Mouse (Mus musculus) erythroid progenitor cell, adult 5-6 weeks (primary cell): Measurements from ENCODE around the gene Eif5a. TPM values are rescaled to one million over a fixed set of nuclear protein-coding genes. Genes with fewer than 3 reads are reported as not detected.

Experiments
- ATAC-seq: replicated peaks from 2 replicates; pipeline ENCODE4 v1.8.0; 2016; ENCODE audit warnings: moderate number of reproducible peaks, mild to moderate bottlenecking, moderate TSS enrichment, inconsistent platforms; ENCODE audit not compliant: poor library complexity, low FRiP score, severe bottlenecking
- total RNA-seq, 2 experiments: library from RNA; stranded (forward) in 1 of 2; stranded (reverse) in 1 of 2; fragments of 150-400 nt in 1 of 2; fragments of 186-747, 209-891 nt in 1 of 2; gene quantifications; 2 replicates each; pipeline versions ENCODE4 v1.2.3 to v1.2.4; 2015 to 2017; ENCODE audit warnings: low replicate concordance in 2 of 2

Gene Eif5a
- total RNA-seq, 2 experiments from 2014 or later = 254 to 394 TPM

DNA sequence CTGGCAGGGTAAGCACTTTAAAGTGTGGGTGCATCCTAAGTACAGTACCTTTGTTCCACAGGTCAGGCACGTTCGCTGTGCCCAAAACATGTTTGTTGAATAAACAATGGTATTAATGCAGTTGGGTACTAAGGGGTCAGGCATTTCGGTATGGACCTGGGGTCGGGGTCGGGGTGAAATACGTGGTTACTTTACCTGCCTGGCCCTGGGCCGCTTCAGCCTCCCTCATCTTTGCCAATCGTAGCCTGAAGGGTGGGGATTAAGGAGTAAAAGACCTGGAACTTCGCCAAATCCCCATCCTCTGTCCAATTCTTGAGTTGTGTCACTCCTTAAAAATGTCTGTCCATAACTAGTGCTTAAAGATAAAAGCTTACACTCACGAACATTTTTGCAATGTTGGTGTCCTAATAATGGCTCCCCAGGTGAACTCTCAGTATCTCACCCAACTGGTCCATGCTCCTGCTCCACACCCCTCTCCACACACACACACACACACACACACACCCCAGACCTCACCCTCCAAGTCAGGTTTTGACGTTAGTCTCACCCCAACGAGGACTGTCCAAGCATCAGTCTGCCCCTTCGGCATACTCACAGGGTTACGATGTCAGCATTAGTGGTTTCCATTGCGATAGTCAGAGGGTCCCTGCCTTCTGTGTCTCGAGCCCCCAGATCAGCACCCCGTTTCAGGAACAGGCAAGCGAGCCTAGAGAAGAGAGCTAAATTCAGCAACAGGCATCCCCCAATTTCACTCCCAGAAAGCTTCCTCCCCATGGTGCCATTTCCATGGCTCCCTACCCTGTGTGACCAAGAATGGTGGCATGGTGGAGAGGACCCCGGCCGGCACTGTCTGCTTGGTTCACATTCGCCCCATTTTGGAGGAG is 39.7 kb downstream of the Eif5a start:
- no peak for ATAC-seq

DNA sequence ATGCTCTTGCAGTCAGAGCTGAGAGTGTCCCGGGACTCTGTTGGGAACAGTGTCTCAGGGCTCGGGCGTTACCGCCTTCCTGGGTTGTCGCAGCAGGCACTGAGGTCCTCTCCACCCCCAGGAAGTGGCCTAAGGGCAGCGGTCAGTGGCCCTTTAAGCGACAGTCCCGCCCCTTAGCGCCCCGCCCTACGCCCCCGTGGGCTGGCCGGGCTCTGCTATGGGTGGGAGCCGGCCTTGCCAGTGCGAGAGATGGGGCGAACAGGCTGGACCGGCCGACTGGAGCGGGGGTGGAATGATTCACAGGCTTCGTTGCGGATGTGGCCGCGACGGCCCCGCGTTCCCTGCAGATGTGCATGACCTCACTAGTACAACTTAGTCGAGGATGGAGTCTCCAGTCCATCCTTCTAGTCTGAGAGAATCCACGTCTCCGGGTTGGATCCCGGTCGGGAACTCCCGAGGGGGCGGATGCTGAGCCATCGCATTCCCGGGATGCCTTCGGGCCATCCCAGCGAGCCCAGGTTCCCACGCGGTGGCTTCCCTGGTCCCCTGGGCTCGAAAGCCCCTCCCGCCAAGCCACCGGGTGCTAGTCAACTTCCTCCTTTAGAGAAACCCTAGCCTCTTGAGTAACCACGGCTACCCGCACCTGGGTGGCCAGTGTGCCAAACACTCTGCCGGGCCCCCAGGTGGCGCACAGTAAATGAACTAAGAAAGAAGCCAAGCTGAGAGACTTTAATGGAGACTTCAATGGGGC is 40.7 kb downstream of the Eif5a start, which contains the start of gene Kctd11:
Gene Kctd11 (minus strand): TSS at position 554 of the 751 bp plus-strand sequence.
- ATAC-seq = peak; percentile 48

- peak; percentile 66 for ATAC-seq
These were observed 41.3 kb downstream of the Eif5a start for GRCm38 (mm10) chr11:69880506-69880852.

GRCm38 (mm10) chr11:69879711-69880110 is 42.0 kb downstream of the Eif5a start:
- no peak for ATAC-seq

DNA sequence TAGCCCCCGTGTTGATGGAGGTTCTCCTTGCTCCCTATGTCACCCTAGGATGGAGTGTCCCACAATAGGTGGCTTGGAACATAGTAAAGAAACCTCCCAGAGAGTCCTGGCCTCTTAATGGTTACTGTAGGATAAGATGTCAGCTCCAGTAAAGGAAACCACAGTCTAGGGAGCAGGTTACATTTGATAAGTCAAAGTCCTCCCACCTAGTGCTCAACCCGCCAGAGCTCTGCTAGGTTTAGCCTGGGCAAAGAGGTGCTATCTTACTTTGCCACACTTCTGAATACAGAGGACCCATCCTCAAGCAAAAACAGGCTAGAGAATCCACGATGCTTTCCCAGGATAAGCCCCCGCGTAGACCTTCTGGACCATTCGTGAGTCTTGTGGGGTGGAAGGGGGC is 42.8 kb downstream of the Eif5a start:
- ATAC-seq = no peak

DNA sequence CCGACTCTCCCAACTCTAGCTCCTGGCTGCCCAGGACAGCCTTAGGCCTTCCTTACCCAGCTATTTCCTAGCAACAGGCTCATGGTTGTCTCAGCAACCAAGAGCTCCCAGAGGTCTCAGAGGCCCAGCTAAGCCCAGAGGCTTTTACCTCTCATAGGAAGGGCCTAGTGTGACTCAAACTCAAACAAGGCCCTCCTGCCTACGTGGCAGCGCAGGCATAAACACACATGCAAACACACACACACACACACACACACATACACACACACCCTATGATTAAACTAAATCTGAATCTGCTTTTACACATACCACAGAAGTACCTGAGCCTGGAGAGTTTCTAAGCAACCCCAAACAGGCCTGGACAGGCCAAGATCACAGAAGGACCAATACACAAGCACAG is 43.4 kb downstream of the Eif5a start:
- no peak for ATAC-seq

DNA sequence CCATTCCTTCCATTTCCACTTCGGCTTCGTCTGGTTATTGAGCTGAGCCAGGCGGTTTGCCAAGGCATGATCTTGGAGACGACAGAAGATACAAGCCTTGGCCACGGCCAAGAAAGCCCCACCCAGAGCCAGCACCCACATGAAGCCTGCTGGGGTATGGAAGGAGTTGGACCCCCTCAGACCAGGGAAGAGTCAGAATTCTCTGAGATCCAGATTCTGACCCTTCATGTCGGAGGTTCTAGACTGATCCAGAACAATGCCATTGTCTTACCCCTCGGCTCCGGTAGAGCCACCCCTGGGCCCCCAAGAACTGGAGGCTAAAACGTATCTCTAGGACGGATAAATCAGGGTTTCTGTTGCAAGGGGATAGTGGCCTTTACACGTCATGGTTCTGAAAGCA is 43.9 kb downstream of the Eif5a start, which contains the start of gene Tmem95:
Gene Tmem95 (minus strand): TSS at position 141 of the 400 bp plus-strand sequence.
- ATAC-seq = no peak

DNA sequence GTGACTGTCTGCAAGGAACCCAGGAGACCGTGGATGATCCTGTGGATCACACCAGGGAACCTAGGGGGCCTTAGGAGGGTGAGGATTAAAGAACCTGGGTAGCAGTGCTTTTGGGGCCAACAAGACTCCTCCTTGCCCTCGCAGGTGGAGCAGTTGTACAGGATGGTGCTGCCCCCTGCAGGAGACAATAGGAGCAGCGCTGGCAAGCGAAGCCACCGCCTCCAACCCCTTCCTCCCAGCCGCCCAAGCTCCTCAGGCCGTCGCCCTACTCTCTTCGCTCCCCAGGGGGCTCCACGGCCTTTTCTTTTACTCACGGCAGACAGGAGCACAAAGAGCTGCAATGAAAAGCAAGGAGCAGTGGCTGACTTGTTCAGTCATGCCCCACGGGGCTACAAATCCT is 44.9 kb downstream of the Eif5a start:
- peak; percentile 78 for ATAC-seq

- ATAC-seq = no peak
These were observed 45.6 kb downstream of the Eif5a start for GRCm38 (mm10) chr11:69876186-69876585.

DNA sequence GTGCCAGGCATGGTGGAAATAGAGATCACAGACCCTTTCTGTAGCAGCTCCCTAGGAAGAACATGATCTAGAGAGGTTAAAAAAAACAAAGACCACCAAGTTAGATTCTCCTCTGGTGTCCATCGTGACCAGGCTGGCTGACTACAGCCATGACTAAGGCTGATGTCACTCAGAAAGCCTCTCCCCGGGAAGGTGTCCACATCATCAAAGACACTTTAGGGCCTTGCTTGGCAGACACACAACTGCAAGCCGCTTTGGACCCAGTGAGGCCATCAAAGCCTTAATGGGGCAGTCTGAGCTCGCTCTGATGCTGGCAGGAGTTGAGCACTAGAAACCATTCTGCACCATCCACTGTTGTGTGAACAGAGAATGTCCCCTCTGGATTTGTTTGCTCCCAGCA is 49.3 kb downstream of the Eif5a start:
- ATAC-seq = no peak

- ATAC-seq = no peak
These were observed 49.9 kb downstream of the Eif5a start for GRCm38 (mm10) chr11:69871822-69872221.

- ATAC-seq = no peak
These were observed 51.3 kb downstream of the Eif5a start for GRCm38 (mm10) chr11:69870289-69871069.

- ATAC-seq = no peak
These were observed 54.4 kb downstream of the Eif5a start for GRCm38 (mm10) chr11:69867335-69867734.

Other genes starting within 250 kb of the Eif5a start
Only the 30 nearest of the 38 such genes appear.
- 124 and 145 TPM in 2 replicates for gene Polr2a, start 163.3 kb downstream of the Eif5a start, total RNA-seq (2015; ENCODE audit: low replicate concordance)
- 131 and 162 TPM in 2 replicates for gene Polr2a, start 163.3 kb downstream of the Eif5a start, total RNA-seq (2017; ENCODE audit: low replicate concordance)
- not detected in 2 replicates for gene Slc35g3, start 160.0 kb downstream of the Eif5a start, total RNA-seq (2015; ENCODE audit: low replicate concordance)
- gene Slc35g3, start 160.0 kb downstream of the Eif5a start, total RNA-seq (2017; ENCODE audit: low replicate concordance) = not detected in 2 replicates
- gene Zbtb4, start 156.0 kb downstream of the Eif5a start, total RNA-seq (2015; ENCODE audit: low replicate concordance) = 2.9 and 3.8 TPM in 2 replicates
- gene Zbtb4, start 156.0 kb downstream of the Eif5a start, total RNA-seq (2017; ENCODE audit: low replicate concordance) = 0.77 and 3.0 TPM in 2 replicates
- gene Chrnb1, start 126.0 kb downstream of the Eif5a start, total RNA-seq (2015; ENCODE audit: low replicate concordance) = not detected in 2 replicates
- 0.77 TPM in 1 of 2 replicates, not detected in the other for gene Chrnb1, start 126.0 kb downstream of the Eif5a start, total RNA-seq (2017; ENCODE audit: low replicate concordance)
- gene Fgf11, start 120.1 kb downstream of the Eif5a start, total RNA-seq (2015; ENCODE audit: low replicate concordance) = not detected in 2 replicates
- gene Fgf11, start 120.1 kb downstream of the Eif5a start, total RNA-seq (2017; ENCODE audit: low replicate concordance) = not detected in 2 replicates
- gene Tmem102, start 116.3 kb downstream of the Eif5a start, total RNA-seq (2015; ENCODE audit: low replicate concordance) = not detected in 2 replicates
- gene Tmem102, start 116.3 kb downstream of the Eif5a start, total RNA-seq (2017; ENCODE audit: low replicate concordance) = not detected in 2 replicates
- not detected in 2 replicates for gene Gm39566, start 106.7 kb downstream of the Eif5a start, total RNA-seq (2015; ENCODE audit: low replicate concordance)
- not detected in 2 replicates for gene Gm39566, start 106.7 kb downstream of the Eif5a start, total RNA-seq (2017; ENCODE audit: low replicate concordance)
- gene Spem2, start 103.5 kb downstream of the Eif5a start, total RNA-seq (2015; ENCODE audit: low replicate concordance) = not detected in 2 replicates
- gene Spem2, start 103.5 kb downstream of the Eif5a start, total RNA-seq (2017; ENCODE audit: low replicate concordance) = not detected in 2 replicates
- not detected in 2 replicates for gene Spem1, start 99.8 kb downstream of the Eif5a start, total RNA-seq (2015; ENCODE audit: low replicate concordance)
- gene Spem1, start 99.8 kb downstream of the Eif5a start, total RNA-seq (2017; ENCODE audit: low replicate concordance) = not detected in 2 replicates
- gene Nlgn2, start 84.2 kb downstream of the Eif5a start, total RNA-seq (2015; ENCODE audit: low replicate concordance) = 0.72 and 0.84 TPM in 2 replicates
- gene Nlgn2, start 84.2 kb downstream of the Eif5a start, total RNA-seq (2017; ENCODE audit: low replicate concordance) = 0.08 and 0.26 TPM in 2 replicates
- 258 and 276 TPM in 2 replicates for gene Tmem256, start 83.4 kb downstream of the Eif5a start, total RNA-seq (2015; ENCODE audit: low replicate concordance)
- gene Tmem256, start 83.4 kb downstream of the Eif5a start, total RNA-seq (2017; ENCODE audit: low replicate concordance) = 123 and 303 TPM in 2 replicates
- gene Plscr3, start 75.6 kb downstream of the Eif5a start, total RNA-seq (2015; ENCODE audit: low replicate concordance) = 24.9 and 26.0 TPM in 2 replicates
- gene Plscr3, start 75.6 kb downstream of the Eif5a start, total RNA-seq (2017; ENCODE audit: low replicate concordance) = 15.1 and 27.7 TPM in 2 replicates
- gene Tnk1, start 63.2 kb downstream of the Eif5a start, total RNA-seq (2015; ENCODE audit: low replicate concordance) = 5.9 and 6.8 TPM in 2 replicates
- gene Tnk1, start 63.2 kb downstream of the Eif5a start, total RNA-seq (2017; ENCODE audit: low replicate concordance) = 7.3 and 8.1 TPM in 2 replicates
- not detected in 2 replicates for gene Tmem95, start 43.9 kb downstream of the Eif5a start, total RNA-seq (2015; ENCODE audit: low replicate concordance)
- not detected in 2 replicates for gene Tmem95, start 43.9 kb downstream of the Eif5a start, total RNA-seq (2017; ENCODE audit: low replicate concordance)
- gene Kctd11, start 40.6 kb downstream of the Eif5a start, total RNA-seq (2015; ENCODE audit: low replicate concordance) = 0.72 and 0.84 TPM in 2 replicates
- 0.13 TPM in 1 of 2 replicates, not detected in the other for gene Kctd11, start 40.6 kb downstream of the Eif5a start, total RNA-seq (2017; ENCODE audit: low replicate concordance)
- gene Acap1, start 26.4 kb downstream of the Eif5a start, total RNA-seq (2015; ENCODE audit: low replicate concordance) = 9.4 and 12.6 TPM in 2 replicates
- 8.5 and 11.6 TPM in 2 replicates for gene Acap1, start 26.4 kb downstream of the Eif5a start, total RNA-seq (2017; ENCODE audit: low replicate concordance)
- gene 2810408A11Rik, start 21.0 kb downstream of the Eif5a start, total RNA-seq (2015; ENCODE audit: low replicate concordance) = 2.5 TPM in 1 of 2 replicates, not detected in the other
- 0.51 TPM in 1 of 2 replicates, not detected in the other for gene 2810408A11Rik, start 21.0 kb downstream of the Eif5a start, total RNA-seq (2017; ENCODE audit: low replicate concordance)
- 8.6 and 8.8 TPM in 2 replicates for gene Neurl4, start 20.9 kb downstream of the Eif5a start, total RNA-seq (2015; ENCODE audit: low replicate concordance)
- 23.2 and 59.7 TPM in 2 replicates for gene Neurl4, start 20.9 kb downstream of the Eif5a start, total RNA-seq (2017; ENCODE audit: low replicate concordance)
- gene Gps2, start 8.1 kb downstream of the Eif5a start, total RNA-seq (2015; ENCODE audit: low replicate concordance) = 268 and 359 TPM in 2 replicates
- 130 and 161 TPM in 2 replicates for gene Gps2, start 8.1 kb downstream of the Eif5a start, total RNA-seq (2017; ENCODE audit: low replicate concordance)
- gene Ybx2, start 13.8 kb upstream of the Eif5a start, total RNA-seq (2015; ENCODE audit: low replicate concordance) = not detected in 2 replicates
- gene Ybx2, start 13.8 kb upstream of the Eif5a start, total RNA-seq (2017; ENCODE audit: low replicate concordance) = 3.9 TPM in 1 of 2 replicates, not detected in the other
- gene Slc2a4, start 26.2 kb upstream of the Eif5a start, total RNA-seq (2015; ENCODE audit: low replicate concordance) = 94.7 and 103 TPM in 2 replicates
- gene Slc2a4, start 26.2 kb upstream of the Eif5a start, total RNA-seq (2017; ENCODE audit: low replicate concordance) = 246 and 613 TPM in 2 replicates
- gene Cldn7, start 42.8 kb upstream of the Eif5a start, total RNA-seq (2015; ENCODE audit: low replicate concordance) = not detected in 2 replicates
- gene Cldn7, start 42.8 kb upstream of the Eif5a start, total RNA-seq (2017; ENCODE audit: low replicate concordance) = not detected in 2 replicates
- 49.4 and 83.4 TPM in 2 replicates for gene Ctdnep1, start 59.2 kb upstream of the Eif5a start, total RNA-seq (2015; ENCODE audit: low replicate concordance)
- 17.1 and 20.9 TPM in 2 replicates for gene Ctdnep1, start 59.2 kb upstream of the Eif5a start, total RNA-seq (2017; ENCODE audit: low replicate concordance)
- gene Elp5, start 60.6 kb upstream of the Eif5a start, total RNA-seq (2015; ENCODE audit: low replicate concordance) = 45.0 and 50.7 TPM in 2 replicates
- 25.3 and 45.8 TPM in 2 replicates for gene Elp5, start 60.6 kb upstream of the Eif5a start, total RNA-seq (2017; ENCODE audit: low replicate concordance)
- 393 and 394 TPM in 2 replicates for gene Gabarap, start 69.2 kb upstream of the Eif5a start, total RNA-seq (2015; ENCODE audit: low replicate concordance)
- 161 and 239 TPM in 2 replicates for gene Gabarap, start 69.2 kb upstream of the Eif5a start, total RNA-seq (2017; ENCODE audit: low replicate concordance)
- 18.7 and 21.4 TPM in 2 replicates for gene Phf23, start 73.8 kb upstream of the Eif5a start, total RNA-seq (2015; ENCODE audit: low replicate concordance)
- gene Phf23, start 73.8 kb upstream of the Eif5a start, total RNA-seq (2017; ENCODE audit: low replicate concordance) = 22.2 and 25.4 TPM in 2 replicates
- 2.9 and 4.3 TPM in 2 replicates for gene Dvl2, start 78.6 kb upstream of the Eif5a start, total RNA-seq (2015; ENCODE audit: low replicate concordance)
- gene Dvl2, start 78.6 kb upstream of the Eif5a start, total RNA-seq (2017; ENCODE audit: low replicate concordance) = 0.30 and 2.4 TPM in 2 replicates
- 24.9 and 52.8 TPM in 2 replicates for gene Acadvl, start 93.5 kb upstream of the Eif5a start, total RNA-seq (2015; ENCODE audit: low replicate concordance)
- 20.7 and 23.4 TPM in 2 replicates for gene Acadvl, start 93.5 kb upstream of the Eif5a start, total RNA-seq (2017; ENCODE audit: low replicate concordance)
- gene Dlg4, start 95.0 kb upstream of the Eif5a start, total RNA-seq (2015; ENCODE audit: low replicate concordance) = not detected in 2 replicates
- 1.1 and 2.7 TPM in 2 replicates for gene Dlg4, start 95.0 kb upstream of the Eif5a start, total RNA-seq (2017; ENCODE audit: low replicate concordance)
- gene Asgr1, start 132.1 kb upstream of the Eif5a start, total RNA-seq (2015; ENCODE audit: low replicate concordance) = not detected in 2 replicates
- gene Asgr1, start 132.1 kb upstream of the Eif5a start, total RNA-seq (2017; ENCODE audit: low replicate concordance) = not detected in 2 replicates